Mouse (Mus musculus) liver, embryonic 14.5 days (tissue): Measurements from ENCODE around the gene Hnrnpf.

Experiments
- CTCF ChIP-seq: IDR thresholded peaks from 2 replicates; pipeline ENCODE4 v1.5.1; 2016; ENCODE audit warnings: antibody characterized with exemption, low read depth, control low read depth
- EP300 ChIP-seq: IDR thresholded peaks from 2 replicates; pipeline ENCODE4 v1.6.1; 2016; ENCODE audit warnings: antibody characterized with exemption, low read depth

DNA sequence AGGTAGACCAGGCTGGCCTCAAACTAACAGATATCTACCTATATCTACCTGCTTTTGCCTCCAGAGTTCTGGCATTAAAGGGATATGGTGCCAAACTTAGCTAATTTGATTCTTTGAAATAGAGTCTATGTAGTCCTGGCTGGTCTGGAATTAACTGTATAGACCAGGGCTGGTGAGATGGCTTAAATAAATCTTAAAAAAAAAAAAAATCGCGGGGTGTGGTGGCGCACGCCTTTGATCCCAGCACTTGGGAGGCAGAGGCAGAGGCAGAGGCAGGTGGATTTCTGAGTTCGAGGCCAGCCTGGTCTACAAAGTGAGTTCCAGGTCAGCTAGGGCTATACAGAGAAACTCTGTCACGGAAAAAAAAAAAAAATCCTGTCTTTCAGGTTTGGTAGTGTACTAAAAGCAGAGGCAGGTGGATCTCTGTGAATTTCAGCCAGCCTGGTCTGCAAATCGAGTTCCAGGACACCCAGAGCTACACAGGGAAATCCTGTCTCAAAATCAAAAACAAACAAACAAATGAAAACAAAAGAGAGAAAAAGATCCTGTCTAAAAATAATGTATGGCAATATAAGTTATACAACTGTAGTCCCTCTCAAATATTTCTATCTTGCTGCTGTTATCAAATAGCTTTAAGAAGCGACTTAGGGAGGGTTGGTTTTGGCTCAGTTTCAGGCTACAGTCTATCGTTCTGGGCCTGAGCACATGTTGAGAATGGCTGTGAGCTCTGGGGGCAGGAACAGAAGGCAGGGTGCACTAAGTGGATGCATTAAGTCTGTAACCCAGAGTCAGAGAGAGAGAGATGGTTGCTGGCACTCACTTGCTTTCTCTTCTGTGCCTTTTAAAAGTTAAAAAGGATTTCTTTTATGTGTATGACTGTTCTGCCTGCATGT, 1.6 kb downstream of the Hnrnpf start:
- no peak for TF ChIP-seq CTCF
- no peak for TF ChIP-seq EP300
